Mouse (Mus musculus): ENCODE results near the gene A930004D18Rik. TPM values are rescaled to one million over a fixed set of nuclear protein-coding genes. Genes with fewer than 3 reads are reported as not detected.
"Not testable (repeated sequence)": the region's sequence is repeated elsewhere in the genome, so short reads cannot be mapped to it uniquely, and the experiment has no call there.

Gene A930004D18Rik
- total RNA-seq, 4 experiments from 2014 or later, result 1.1 to 2.4 (median 1.4) TPM

DNA sequence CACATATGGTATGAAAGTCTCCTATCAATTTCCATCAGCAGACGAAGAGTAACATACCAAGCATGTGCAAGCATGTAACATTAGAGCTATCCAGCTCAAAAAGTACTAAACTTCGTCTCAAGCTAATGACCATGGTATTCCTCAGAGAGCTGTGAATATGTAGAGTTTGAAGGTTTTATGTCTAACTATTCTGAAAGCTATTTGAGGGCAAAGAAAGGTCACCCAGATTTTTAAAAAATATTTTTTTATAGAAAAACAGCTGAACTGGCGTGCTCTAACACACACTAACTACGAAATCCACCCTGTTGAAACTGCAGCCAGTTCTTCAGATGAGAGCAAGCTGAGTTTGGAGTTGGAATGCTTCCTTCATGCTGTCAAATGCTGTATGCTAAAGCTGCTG is 33.3 kb downstream of the A930004D18Rik start:
- no peak for DNase-seq

DNA sequence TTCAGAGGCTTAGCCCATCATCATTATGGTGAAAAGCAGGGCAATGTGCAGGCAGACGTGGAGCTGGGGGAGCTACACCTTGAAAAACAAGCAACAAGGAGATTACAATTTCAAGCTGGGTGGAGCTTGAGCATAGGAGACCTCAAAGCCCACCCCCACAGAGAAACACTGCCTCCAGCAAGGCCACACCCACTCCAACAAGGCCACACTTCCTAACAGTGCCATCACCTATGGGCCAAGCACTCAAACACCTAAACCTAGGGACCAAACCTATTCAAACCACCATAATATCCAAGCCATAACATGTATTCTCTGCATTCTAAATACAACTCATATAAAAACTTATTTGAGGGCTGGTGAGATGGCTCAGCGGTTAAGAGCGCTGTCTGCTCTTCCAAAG is 35.2 kb downstream of the A930004D18Rik start:
- DNase-seq, result no peak

DNA sequence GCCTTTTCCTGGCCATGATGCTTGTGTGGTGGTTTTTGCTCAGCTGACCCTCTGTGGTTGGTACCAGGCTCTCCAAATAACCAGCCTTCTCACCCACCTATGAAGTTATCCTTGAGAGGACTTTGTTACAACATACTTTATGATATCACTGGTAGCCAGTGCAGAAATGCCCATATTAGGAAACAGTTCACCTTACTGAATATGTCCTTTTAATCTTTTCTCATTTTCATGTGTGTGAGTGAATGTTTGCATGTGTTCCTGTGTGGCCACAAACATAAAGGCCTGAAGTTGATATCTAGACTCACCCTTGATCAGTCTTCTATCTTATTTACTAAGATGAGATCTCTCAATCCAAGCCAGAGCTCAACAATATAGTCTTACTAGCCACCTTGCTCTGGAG is 40.7 kb downstream of the A930004D18Rik start, which contains the start of gene H2al2a:
H2al2a (minus strand) TSS at position 101 of the 400 bp plus-strand sequence.
- no peak for DNase-seq

DNA sequence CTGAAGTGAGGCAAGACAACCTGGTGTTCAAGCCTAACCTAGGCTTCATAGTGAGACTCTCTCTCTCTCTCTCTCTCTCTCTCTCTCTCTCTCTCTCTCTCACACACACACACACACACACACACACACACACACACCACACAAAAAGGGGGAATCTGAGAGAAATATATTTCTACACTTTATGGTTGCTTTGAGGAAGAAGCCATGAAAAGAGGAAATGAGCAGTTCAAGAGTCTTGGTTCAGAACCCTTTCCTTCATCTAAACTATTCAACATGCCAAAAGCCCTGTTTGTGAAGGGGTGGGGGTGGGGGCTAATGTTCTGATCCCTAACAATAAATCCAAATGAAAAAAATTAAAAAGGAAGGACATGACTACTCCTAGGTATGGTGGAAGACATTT is 48.0 kb downstream of the A930004D18Rik start:
- no peak for DNase-seq

DNA sequence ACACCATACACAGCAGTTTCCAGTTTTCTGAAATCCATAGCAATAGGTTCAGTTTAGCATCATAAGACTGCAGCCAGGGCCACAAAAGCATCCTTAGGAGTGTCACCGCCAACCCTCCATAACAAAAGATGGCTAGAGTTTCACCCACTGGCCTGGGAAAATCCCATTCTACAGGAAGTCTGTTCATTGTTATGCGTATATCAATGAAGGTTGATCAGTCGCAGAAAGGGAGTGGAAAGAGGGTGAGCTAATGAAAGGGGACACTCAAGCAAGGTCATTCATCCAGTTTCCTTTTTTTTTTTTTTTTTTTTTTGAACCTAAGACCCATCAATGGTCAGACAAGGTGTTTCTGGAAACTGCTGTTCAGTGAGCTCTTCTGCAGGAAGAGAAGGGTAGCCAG is 48.4 kb downstream of the A930004D18Rik start:
- no peak for DNase-seq

DNA sequence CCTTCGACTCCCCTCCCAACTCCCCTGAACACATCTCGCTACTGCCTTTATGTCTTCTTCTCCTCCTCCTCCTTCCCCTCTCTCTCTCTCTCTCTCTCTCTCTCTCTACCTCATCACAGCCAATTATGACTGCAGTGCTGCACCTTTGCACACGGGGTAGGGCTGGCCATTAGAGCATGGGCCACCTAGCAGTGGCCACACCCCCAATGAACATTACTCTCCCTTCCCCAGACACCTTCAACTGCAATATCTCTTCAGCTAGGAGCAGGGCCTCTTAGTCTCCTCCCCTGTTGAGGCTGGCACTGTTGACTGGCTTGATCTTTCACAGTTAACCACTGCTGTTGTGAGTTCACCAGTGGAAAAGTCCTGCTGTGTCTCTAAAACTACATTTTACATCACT is 50.8 kb downstream of the A930004D18Rik start:
- no peak for DNase-seq

DNA sequence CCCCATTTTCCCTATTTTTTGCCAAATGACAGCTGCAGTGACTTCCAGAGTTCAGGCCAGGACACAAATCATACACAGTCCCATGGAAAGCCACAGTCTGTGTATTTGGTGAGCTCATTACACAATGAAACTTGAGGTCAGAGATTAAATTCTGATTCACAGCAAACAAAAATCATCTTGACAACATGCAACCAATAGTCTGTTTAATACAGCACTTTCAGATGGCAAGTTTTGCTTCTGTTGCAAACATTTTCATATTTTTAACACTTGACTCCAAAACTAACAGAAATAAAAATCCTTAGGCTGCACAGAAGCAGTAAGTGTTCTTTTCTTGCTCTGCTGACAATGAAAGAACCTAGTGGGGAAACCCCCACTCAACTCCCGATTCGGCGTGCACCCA is 52.8 kb downstream of the A930004D18Rik start:
- DNase-seq, result no peak

DNA sequence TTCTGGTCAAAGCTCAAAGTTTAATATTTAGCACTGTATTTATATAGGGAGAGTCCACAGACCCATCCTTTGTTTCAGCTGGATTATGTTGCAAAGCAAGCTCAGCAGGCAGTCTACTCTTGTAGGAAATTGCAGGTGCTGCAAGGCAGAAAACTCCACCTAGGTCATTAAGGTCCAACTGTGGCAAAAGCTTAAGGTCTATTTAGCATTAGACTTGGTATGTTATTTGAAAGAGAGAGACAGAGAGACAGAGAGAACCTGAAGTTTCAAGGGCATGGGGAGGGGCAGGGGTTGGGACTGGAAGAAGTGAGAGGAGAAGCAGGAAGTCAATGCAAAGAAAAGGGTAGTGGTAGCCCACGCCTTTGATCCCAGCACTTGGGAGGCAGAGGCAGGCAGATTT is 54.8 kb downstream of the A930004D18Rik start:
- DNase-seq, result no peak

DNA sequence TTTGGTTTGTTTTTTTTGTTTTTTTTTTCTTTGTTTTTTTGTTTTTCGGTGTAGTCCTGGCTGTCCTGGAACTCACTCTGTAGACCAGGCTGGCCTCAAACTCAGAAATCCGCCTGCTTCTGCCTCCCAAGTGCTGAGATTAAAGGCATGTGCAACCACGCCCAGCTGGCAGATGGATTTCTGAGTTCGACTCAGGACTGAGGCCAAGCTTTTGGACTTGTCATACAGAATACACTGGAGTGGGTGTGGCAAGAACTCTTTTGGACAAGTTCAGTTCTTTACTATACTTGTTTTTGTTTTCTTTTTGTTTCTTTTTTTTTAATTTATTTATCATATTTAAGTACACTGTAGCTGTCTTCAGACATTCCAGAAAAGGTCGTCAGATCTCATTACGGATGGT is 58.8 kb downstream of the A930004D18Rik start:
- DNase-seq, result no peak

DNA sequence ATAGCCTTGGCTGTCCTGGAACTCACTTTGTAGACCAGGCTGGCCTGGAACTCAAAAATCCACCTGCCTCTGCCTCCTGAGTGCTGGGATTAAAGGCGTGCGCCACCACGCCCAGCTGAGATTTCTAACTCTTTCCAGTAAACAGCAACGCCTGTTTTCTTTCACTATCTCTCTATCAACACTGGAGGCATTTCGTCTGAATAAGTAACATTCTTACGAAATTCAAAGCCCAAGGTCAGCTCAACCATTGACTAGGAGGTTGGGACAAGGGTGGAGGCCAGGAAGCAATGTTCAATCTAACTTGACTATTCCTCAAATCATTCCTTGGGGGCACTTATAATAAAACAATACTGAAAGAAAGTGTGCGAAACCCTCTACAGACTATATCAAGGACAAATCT is 59.3 kb downstream of the A930004D18Rik start:
- not testable (repeated sequence) for DNase-seq

DNA sequence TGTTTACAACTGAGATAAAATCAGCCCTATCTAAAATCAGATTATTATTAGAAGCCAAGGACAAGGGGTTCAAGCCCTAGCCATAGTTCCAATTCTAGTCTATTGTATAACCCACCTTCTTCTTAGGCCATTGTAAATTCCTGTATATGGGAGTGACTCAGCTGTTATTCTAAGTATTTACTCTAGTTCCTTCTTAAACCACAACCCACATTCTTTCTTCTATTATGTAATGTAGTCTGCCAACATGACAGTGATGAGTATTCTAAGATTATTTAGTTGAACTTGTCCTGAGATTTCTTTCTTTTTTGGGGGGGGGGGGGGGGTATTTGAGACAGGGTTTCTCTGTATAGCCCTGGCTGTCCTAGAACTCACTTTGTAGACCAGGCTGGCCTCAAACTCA is 59.9 kb downstream of the A930004D18Rik start:
- DNase-seq, result not testable (repeated sequence)

DNA sequence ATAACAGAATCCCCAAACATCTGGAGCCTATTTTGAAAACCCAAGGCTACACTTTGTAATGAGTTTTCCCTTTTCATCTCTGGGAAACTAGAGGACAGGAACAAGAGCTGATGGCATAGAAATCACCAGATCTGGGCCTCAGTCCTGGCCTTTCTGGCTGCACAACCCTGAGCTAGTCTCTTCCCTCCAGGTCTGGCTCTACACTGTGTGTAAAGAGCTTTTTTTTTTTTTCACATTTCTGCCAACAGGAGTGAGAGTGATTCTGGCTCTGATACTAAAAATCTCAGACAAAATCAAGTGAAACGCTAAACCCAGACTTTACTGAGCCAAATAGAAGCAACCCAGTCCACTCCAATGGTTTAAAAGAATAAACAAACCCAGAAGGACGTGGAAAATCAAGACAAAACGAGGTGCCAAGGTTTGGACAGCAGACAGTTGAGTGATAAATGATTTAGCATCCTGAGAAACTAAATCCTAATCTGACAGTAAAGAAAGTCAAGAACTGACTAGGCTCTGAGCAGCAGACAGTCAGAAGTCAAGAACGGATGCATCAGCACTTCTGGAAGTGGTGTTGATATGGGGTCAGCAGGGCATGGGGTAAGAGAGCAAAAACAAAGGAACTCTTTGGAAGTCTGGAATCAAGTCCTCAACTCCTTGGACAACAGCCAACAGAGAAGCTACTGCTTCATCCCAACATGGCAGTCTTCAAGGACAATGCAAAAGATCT is 61.8 kb downstream of the A930004D18Rik start:
- no peak for DNase-seq

Small RNA genes within 50 kb of the gene (microRNA-seq; reads per million reads assigned to microRNA genes)
- gene Mir7655, result 1.6 to 2.7 reads per million in 2 experiments

Other genes starting within 250 kb of the A930004D18Rik start
- not detected for gene H2al2a, start 40.8 kb downstream of the A930004D18Rik start, total RNA-seq (2022)
- 1 to 10 TPM; 2.0 to 5.2 (median 3.5) TPM for gene Skida1, start 11.3 kb upstream of the A930004D18Rik start, total RNA-seq (2022)
- 10 to 100 TPM; 38.8 to 84.1 (median 45.1) TPM for gene Mllt10, start 17.5 kb upstream of the A930004D18Rik start, total RNA-seq (2022)

Data from adrenal gland, adult 8-10 months (tissue).